Mouse (Mus musculus) 416B (cell line): ENCODE data around the gene Hpcal4.
"Not testable (repeated sequence)": the region's sequence is repeated elsewhere in the genome, so short reads cannot be mapped to it uniquely, and the experiment has no call there.

Experiments used
- DNase-seq: peaks from one replicate; pipeline ENCODE4 v3.0.0; 2011; ENCODE audit warnings: low read depth

Gene Hpcal4

GRCm38 (mm10) chr4:123182328-123183238 lies at the start of gene Hpcal4:
Hpcal4 (plus strand) TSS chr4:123183227.
- DNase-seq = no peak

- DNase-seq = no peak
Observed at GRCm38 (mm10) chr4:123137551-123137950, 45.5 kb upstream of the Hpcal4 start.

DNA sequence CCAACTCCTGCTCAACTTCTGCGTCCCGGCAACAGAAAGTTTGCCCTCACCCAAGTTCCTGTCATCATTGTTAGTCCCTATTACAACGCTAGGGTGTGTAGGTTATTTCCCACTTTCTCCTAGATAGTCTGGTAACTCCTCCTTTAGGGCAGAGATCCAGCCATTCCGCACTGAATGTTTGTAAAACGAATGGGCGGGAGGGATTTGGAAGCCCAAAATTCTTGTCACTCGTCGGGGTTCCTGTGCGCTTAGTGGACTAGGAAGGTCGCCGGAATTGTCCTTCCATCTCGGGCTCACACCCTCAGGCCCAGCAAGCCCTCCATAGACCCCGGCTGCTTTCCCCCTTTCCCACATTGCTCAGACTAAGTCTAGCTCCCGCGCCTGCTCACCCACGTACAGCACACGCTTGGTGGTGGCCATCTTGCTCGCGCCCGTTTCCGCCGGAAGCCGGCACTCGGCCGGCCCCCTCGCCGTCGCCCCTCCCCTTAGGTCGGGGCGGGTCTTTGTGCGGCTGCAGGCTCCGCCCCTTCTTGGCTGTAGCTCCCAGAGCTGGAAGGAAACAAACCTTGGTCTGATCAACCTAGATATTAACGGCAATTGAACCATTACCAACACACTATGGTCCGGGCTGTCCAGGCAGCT lies 43.4 kb upstream of the Hpcal4 start, which contains the start of gene Ppie:
Ppie (minus strand) TSS at position 439 of the 642 bp plus-strand sequence.
- peak; percentile 96 for DNase-seq

DNA sequence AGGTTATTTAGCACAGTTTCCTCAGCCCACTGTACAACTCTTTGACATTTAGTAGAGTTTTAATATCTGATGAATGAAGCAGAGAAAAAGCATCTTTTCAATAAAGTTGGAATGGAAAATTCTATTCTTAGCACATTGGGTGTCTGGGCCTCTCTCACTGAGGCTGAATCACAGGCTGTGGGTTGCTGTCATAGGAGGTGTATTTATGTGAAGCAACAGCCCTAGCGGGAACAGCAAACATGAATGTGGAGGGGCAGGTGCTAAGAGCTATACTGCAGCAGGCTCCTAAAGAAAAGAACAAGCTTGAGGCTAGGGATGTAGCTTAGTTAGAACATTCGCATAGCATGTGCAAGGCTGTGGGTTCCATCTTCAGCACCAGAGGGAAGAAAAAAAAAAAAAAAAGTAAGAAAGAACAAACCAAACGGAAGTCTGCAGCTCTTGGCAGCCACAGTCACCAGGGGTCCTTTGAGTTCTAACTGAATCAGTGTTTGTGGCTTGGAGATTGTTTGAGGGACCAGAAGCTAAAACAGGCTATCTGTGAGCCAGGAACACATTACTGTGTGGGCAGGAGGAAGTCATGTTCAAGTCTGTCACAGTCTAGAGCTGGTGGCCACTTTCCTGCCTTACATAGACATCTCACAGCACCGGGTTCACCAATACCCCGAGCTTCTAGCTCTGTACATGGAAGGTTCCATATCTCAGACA lies 35.4 kb upstream of the Hpcal4 start:
- DNase-seq = peak; percentile 73

DNA sequence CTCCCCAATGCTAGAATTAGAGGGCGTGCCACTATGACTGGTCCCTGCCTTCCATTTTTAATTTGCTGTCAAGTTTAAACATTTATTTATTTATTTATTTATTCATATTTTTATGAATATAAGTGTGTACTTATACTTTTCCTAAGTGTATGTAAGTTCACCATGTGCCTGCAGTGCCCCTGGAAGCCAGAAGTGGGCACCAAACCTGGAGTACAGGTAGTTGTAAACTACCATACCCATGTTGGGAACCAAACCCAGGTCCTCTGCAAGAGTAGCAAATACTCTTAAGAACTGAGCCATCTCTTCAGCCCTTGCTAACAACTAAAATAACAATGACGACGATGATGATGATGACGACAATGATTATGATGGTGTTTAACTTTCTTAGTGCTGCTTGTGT lies 31.0 kb upstream of the Hpcal4 start:
- no peak for DNase-seq

DNA sequence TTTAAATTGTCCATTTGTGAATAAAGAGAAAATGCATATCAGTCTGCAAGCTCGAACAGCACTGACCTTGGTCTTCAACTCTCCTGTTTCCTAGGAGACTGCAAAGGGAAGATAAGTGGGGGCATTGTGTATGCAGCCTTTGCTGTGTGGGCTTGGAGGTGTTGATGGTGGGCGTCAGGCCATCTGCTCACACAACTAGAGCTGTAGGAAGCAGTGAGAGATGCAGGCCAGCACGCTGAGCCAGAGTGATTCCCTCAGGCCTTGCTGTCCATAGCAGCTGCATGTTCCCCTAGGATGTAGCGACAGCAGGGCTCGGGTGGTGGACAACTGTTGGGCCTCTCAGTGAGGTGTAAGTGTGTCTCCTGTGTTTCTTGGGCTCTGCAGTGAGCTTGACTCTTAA lies 30.1 kb upstream of the Hpcal4 start:
- no peak for DNase-seq

DNA sequence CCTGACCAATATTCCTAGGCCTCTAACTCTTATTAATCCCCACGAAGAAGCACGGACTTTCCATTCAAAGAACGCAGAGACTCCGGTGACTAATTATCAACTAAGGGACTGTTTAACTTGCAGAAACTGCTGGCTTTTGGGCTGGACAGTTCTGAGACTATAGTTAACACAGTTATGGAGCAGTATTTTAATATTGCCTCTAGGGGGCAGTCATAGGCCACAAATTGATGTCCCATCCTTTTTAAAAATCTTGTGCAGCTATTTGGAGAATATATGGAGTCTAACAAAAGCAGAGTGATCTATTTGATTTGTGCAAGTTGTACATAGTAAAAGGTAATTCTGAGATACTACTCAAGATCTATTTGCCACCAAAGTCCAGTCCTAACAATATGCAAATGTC lies 28.0 kb upstream of the Hpcal4 start:
- peak; percentile 73 for DNase-seq

- no peak for DNase-seq
Observed at GRCm38 (mm10) chr4:123155427-123155826, 27.6 kb upstream of the Hpcal4 start.

- peak; percentile 55 for DNase-seq
Observed at GRCm38 (mm10) chr4:123155840-123156239, 27.2 kb upstream of the Hpcal4 start.

- DNase-seq = no peak
Observed at GRCm38 (mm10) chr4:123160571-123160970, 22.5 kb upstream of the Hpcal4 start.

- DNase-seq = not testable (repeated sequence)
Observed at GRCm38 (mm10) chr4:123161251-123161650, 21.8 kb upstream of the Hpcal4 start.

DNA sequence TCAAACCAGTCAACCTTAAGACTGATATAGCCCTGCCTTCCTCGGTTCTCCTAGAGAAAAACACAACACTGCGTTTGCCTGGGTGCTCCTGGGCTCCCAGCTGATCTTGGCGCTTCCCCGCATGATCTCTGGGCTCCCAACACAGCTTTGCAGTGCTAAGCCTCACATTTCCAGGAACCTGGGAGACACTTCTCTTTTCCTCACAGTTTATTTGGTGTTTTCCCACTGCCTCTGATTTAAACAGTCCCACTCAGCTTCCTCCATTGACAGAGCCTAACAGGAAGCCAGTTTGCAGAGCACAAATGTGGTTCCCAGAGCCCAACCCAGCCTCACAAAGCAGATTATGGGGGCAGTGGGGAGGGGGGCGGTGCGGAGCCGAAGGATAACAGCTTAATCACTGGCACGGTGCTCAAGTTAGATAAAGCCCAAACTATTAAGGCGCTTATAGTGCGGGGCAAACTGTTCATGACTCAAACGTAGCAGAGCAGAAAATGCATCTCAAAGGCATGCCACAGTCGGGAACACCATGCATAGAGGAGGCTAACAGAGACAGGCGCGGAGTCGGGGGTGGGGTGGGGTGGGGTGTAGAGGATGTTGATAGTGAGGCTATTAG lies 20.6 kb upstream of the Hpcal4 start:
- no peak for DNase-seq

- no peak for DNase-seq
Observed at GRCm38 (mm10) chr4:123164157-123164556, 18.9 kb upstream of the Hpcal4 start.

DNA sequence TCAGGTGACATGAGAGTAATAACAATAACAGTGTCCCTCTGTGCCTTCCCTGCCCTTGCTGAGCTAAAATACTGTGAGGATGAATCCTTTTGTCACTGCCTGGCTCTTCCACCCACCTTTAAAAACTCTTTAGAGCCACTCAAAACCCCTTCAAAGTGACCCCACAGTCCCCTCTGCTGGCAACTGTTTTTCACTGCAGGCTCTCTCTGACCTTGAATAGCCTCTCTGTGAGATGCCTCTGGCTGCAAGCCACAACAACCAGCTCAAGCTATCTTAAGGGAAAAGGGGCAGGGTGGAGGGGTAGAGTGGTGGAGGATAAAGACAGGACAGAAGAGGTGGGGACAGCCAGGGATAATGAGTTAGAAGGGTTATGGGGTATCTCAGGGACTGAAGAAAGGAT lies 11.2 kb upstream of the Hpcal4 start:
- peak; percentile 38 for DNase-seq

GRCm38 (mm10) chr4:123183239-123184056 lies 421 bp downstream of the Hpcal4 start:
- DNase-seq = no peak

- no peak for DNase-seq
Observed at GRCm38 (mm10) chr4:123184816-123185215, 1.8 kb downstream of the Hpcal4 start.

DNA sequence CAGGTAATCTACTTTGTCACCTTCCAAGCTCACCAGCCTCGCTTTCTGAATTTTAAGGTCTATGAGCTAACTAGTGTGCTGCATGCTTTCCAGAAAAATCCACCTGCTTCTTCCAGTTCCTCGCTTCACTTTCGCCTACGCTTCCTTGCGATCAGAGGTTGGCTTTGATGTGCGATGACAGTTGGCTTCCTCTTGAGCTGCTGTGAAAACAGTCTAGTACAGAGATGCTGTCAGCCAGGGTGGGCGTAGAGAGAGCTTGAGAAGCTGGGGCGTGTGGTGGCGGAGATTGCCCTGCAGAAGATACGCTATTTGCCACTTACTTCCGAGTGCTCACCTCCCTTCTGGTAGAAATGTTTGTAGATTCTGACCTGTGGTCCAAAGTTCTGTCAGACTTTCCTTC lies 9.3 kb downstream of the Hpcal4 start:
- no peak for DNase-seq

GRCm38 (mm10) chr4:123193791-123194190 lies 10.8 kb downstream of the Hpcal4 start:
- no peak for DNase-seq

- no peak for DNase-seq
Observed at GRCm38 (mm10) chr4:123196695-123197094, 13.7 kb downstream of the Hpcal4 start.

- peak; percentile 57 for DNase-seq
Observed at GRCm38 (mm10) chr4:123200771-123201185, 17.8 kb downstream of the Hpcal4 start.
